Mouse (Mus musculus) kidney, postnatal 0 days (tissue): ENCODE measurements around the gene Hs3st4. TPM values are rescaled to one million over a fixed set of nuclear protein-coding genes. Genes with fewer than 3 reads are reported as not detected.

ENCODE experiments used
- ATAC-seq: fragments of 200-750 bp; cut with Nextera tagmentation; replicated peaks from 2 replicates; pipeline ENCODE4 v1.8.0; 2017; ENCODE audit warnings: low read depth, moderate number of reproducible peaks, moderate TSS enrichment, moderate library complexity; ENCODE audit not compliant: low FRiP score
- DNase-seq: peaks from one replicate; pipeline ENCODE4 v3.0.0-alpha.2; 2016; ENCODE audit warnings: low spot score
- H3K27ac ChIP-seq: fragments of 300-500 bp; sonication (generic); 2 replicates; pipeline ENCODE4 v1.5.1; 2014; ENCODE audit warnings: mild to moderate bottlenecking
- H3K27me3 ChIP-seq: fragments of 300-500 bp; sonication (generic); 2 replicates; pipeline ENCODE4 v1.6.1; 2014; ENCODE audit warnings: low read length, mixed read lengths; ENCODE audit not compliant: insufficient read depth
- H3K36me3 ChIP-seq: fragments of 300-500 bp; sonication (generic); 2 replicates; pipeline ENCODE4 v1.6.1; 2014; ENCODE audit warnings: low read length, mixed read lengths; ENCODE audit not compliant: insufficient read depth
- H3K4me1 ChIP-seq: fragments of 300-500 bp; sonication (generic); replicated peaks from 2 replicates; pipeline ENCODE4 v1.6.1; 2014; ENCODE audit warnings: antibody characterized with exemption, low read length, mixed read lengths; ENCODE audit not compliant: insufficient read depth
- H3K4me2 ChIP-seq: fragments of 300-500 bp; sonication (generic); 2 replicates; pipeline ENCODE4 v1.6.1; 2014; ENCODE audit warnings: mild to moderate bottlenecking, low read length, moderate library complexity, mixed read lengths
- H3K4me3 ChIP-seq: fragments of 300-500 bp; sonication (generic); replicated peaks from 2 replicates; pipeline ENCODE4 v1.5.1; 2014; ENCODE audit warnings: low read depth, low read length
- H3K9ac ChIP-seq: fragments of 300-500 bp; sonication (generic); 2 replicates; pipeline ENCODE4 v1.6.1; 2014; ENCODE audit warnings: low read depth, low read length
- H3K9me3 ChIP-seq: fragments of 300-500 bp; sonication (generic); replicated peaks from 2 replicates; pipeline ENCODE4 v1.6.1; 2016; ENCODE audit warnings: low read length, inconsistent platforms, mixed read lengths
- CTCF ChIP-seq: IDR thresholded peaks from 2 replicates; pipeline ENCODE4 v1.5.1; 2016; ENCODE audit warnings: antibody characterized with exemption, low read depth, mild to moderate bottlenecking, moderate library complexity
- WGBS: fragments of 180-500 bp; shearing (Covaris S2); extraction: QIAGEN DNeasy Blood & Tissue Kit; methylation state at CpG from one replicate; pipeline ENCODE4 v1.1.7; 2014; 5-methylcytosine and 5-hydroxymethylcytosine counted together
- polyA plus RNA-seq: library from polyadenylated mRNA; unstranded; fragments of >200 nt; fragmentation: Nextera tagmentation; extraction: Ambion mirVana; gene quantifications from 2 replicates; pipeline ENCODE4 v1.2.1, GENCODE M21; 2015

Gene Hs3st4
- polyA plus RNA-seq, 1 experiment from 2014 or later = 0.04 TPM

DNA sequence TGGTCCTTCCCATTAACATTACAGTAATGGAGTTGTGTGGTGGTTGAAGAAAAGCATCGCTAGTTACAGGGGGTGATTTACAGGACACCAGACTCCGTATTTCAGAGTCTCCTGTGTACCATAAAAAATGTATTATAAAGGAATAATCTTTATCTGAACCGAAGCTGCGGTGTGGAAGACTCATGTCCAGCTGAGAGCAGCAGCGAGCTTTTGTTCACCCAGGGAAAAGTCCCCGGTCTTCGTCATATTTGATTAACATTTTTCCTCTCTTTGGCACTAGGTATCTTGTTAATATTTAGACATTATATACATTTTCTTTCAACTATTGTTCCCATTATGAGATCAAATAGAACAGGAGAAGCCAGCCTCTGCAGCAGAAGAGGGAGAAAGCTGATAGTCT lies 1.2 kb upstream of the Hs3st4 start:
- no peak overlapping the region for H3K27ac ChIP-seq
- no peak for TF ChIP-seq CTCF
- no peaks in the 10 kb centered on the region for H3K36me3 ChIP-seq
- WGBS = 33% methylated on average over 7 of the region's 7 CpGs
- no peak overlapping the region for H3K4me2 ChIP-seq
- peaks cover 48% of the 10 kb centered on the region for H3K27me3 ChIP-seq
- DNase-seq = no peak
- no peaks in the 10 kb centered on the region for H3K9me3 ChIP-seq
- peaks cover 6% of the 10 kb centered on the region; the same call in 1 of the 2 replicates for H3K4me1 ChIP-seq
- H3K4me3 ChIP-seq = no peak overlapping the region
- H3K9ac ChIP-seq = no peak overlapping the region
- no peak for ATAC-seq

GRCm38 (mm10) chr7:123982010-123982409 lies 659 bp upstream of the Hs3st4 start:
- H3K4me2 ChIP-seq = peak overlapping the region; percentile 95
- 2% methylated on average over 5 of the region's 5 CpGs for WGBS
- peaks cover 6% of the 10 kb centered on the region; the same call in 1 of the 2 replicates for H3K4me1 ChIP-seq
- H3K9ac ChIP-seq = no peak overlapping the region
- TF ChIP-seq CTCF = no peak
- no peaks in the 10 kb centered on the region for H3K9me3 ChIP-seq
- H3K27me3 ChIP-seq = peaks cover 52% of the 10 kb centered on the region
- no peaks in the 10 kb centered on the region for H3K36me3 ChIP-seq
- ATAC-seq (no peak), DNase-seq (no peak)
- no peak overlapping the region for H3K27ac ChIP-seq
- H3K4me3 ChIP-seq = peak overlapping the region; percentile 54

- DNase-seq = no peak
- whole genome bisulfite sequencing = under 1% methylated on average over 68 of the region's 97 CpGs
- no peak overlapping the region for H3K9ac ChIP-seq
Measured at GRCm38 (mm10) chr7:123983177-123984046, 743 bp downstream of the Hs3st4 start.

DNA sequence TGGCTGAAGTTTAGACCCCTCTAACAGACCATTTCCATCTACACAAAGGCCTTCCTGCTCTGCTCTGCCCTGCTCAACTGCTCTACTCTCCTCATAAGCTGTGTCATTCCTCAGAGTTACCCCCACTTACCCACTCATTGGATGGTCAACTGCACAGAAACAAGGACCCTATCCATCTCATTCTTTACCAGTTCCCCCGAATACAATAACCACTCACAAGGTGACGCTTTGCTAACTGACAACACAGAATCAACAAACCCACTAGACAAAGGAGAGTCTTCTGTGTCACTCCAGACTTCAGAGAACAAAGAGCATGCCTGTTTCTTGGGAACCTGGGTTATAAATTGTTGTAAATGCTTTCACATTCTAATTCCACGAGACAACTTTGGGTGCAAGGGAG lies 9.5 kb downstream of the Hs3st4 start:
- no peak for TF ChIP-seq CTCF
- Histone ChIP-seq H3K4me2 (no peak overlapping the region), H3K4me1 (no peaks in the 10 kb centered on the region), H3K4me3 (no peak overlapping the region), H3K27me3 (0 out of 2 replicates have a peak, but pooled peaks cover under 1% of the 10 kb centered on the region), H3K9ac (no peak overlapping the region), H3K27ac (no peak overlapping the region), H3K36me3 (no peaks in the 10 kb centered on the region), H3K9me3 (no peaks in the 10 kb centered on the region)
- ATAC-seq (no peak), DNase-seq (no peak)
- 74% methylated on average over 3 of the region's 3 CpGs for WGBS

More at GRCm38 (mm10) chr7:123983177-123984046, 743 bp downstream of the Hs3st4 start:
- Histone ChIP-seq H3K4me3 (peak overlapping the region; percentile 54), H3K27me3 (peaks cover 53% of the 10 kb centered on the region), H3K36me3 (no peaks in the 10 kb centered on the region), H3K4me2 (peak overlapping the region; percentile 95), H3K9me3 (no peaks in the 10 kb centered on the region), H3K27ac (no peak overlapping the region), H3K4me1 (peaks cover 6% of the 10 kb centered on the region; the same call in 1 of the 2 replicates)
- no peak for ATAC-seq
- TF ChIP-seq CTCF = no peak

- Histone ChIP-seq H3K4me2 (no peak overlapping the region), H3K27ac (no peak overlapping the region), H3K27me3 (no peaks in the 10 kb centered on the region), H3K4me1 (no peaks in the 10 kb centered on the region), H3K9ac (no peak overlapping the region), H3K4me3 (no peak overlapping the region), H3K36me3 (no peaks in the 10 kb centered on the region), H3K9me3 (no peaks in the 10 kb centered on the region)
- peak; percentile 43; the same call in 1 of the 2 replicates for TF ChIP-seq CTCF
- no peak for ATAC-seq
- 17% methylated on average over 3 of the region's 3 CpGs for WGBS
- no peak for DNase-seq
Measured at GRCm38 (mm10) chr7:123997266-123997665, 14.6 kb downstream of the Hs3st4 start.

DNA sequence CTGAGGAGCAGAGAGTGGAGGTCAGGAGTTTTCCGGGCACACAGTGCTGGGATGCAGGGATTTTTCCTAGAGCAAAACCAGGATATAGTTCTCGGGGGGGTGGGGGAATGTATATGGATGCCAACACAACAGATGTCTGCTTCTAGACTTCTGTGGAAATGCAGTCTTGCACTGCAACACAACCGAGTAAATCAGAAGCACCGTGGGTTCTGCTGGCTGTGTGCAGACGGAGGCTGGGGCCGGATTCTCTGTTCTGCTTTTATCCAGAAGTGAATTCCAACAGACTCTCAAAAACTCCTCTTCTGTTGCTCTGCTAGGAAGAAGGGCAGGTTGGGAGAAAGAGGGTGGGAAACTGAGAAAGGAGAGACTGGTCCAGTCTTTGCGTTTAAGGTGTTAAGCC lies 15.9 kb downstream of the Hs3st4 start:
- Histone ChIP-seq H3K27me3 (no peaks in the 10 kb centered on the region), H3K9ac (no peak overlapping the region), H3K9me3 (no peaks in the 10 kb centered on the region), H3K4me2 (no peak overlapping the region), H3K4me3 (no peak overlapping the region), H3K4me1 (no peaks in the 10 kb centered on the region), H3K27ac (no peak overlapping the region), H3K36me3 (no peaks in the 10 kb centered on the region)
- no peak for TF ChIP-seq CTCF
- 65% methylated on average over 7 of the region's 7 CpGs for WGBS
- DNase-seq = no peak
- no peak for ATAC-seq
